Mouse (Mus musculus) midbrain, postnatal 0 days (tissue): ENCODE data around the gene Adgrl3. TPM values are rescaled to one million over a fixed set of nuclear protein-coding genes. Genes with fewer than 3 reads are reported as not detected.

Experiments used
- ATAC-seq: fragments of 200-750 bp; cut with Nextera tagmentation; 2 replicates; pipeline ENCODE4 v1.8.0; 2017; ENCODE audit warnings: moderate number of reproducible peaks, mild to moderate bottlenecking, moderate TSS enrichment, moderate library complexity; ENCODE audit not compliant: low FRiP score
- DNase-seq: peaks from one replicate; pipeline ENCODE4 v3.0.0-alpha.2; 2015; ENCODE audit warnings: low spot score
- H3K27ac ChIP-seq: fragments of 300-500 bp; sonication (generic); 2 replicates; pipeline ENCODE4 v1.5.1; 2014; ENCODE audit warnings: low read depth, mild to moderate bottlenecking, low read length, mixed read lengths
- H3K27me3 ChIP-seq: fragments of 300-500 bp; sonication (generic); 2 replicates; pipeline ENCODE4 v1.6.1; 2014; ENCODE audit warnings: low read length, control low read depth, mixed read lengths; ENCODE audit not compliant: insufficient read depth
- H3K36me3 ChIP-seq: fragments of 300-500 bp; sonication (generic); 2 replicates; pipeline ENCODE4 v1.6.1; 2014; ENCODE audit warnings: low read length, control low read depth, mixed read lengths; ENCODE audit not compliant: insufficient read depth
- H3K4me1 ChIP-seq: fragments of 300-500 bp; sonication (generic); 2 replicates; pipeline ENCODE4 v1.6.1; 2014; ENCODE audit warnings: mild to moderate bottlenecking, control low read depth, antibody characterized with exemption, low read length, mixed read lengths; ENCODE audit not compliant: insufficient read depth
- H3K4me2 ChIP-seq: fragments of 300-500 bp; sonication (generic); 2 replicates; pipeline ENCODE4 v1.6.1; 2014; ENCODE audit warnings: low read depth, mild to moderate bottlenecking, low read length, mixed read lengths; ENCODE audit not compliant: poor library complexity, severe bottlenecking
- H3K4me3 ChIP-seq: fragments of 300-500 bp; sonication (generic); 2 replicates; pipeline ENCODE4 v1.5.1; 2014; ENCODE audit warnings: low read depth, mild to moderate bottlenecking, low read length, moderate library complexity
- H3K9ac ChIP-seq: fragments of 300-500 bp; sonication (generic); replicated peaks from 2 replicates; pipeline ENCODE4 v1.6.1; 2014; ENCODE audit warnings: mild to moderate bottlenecking, low read length, moderate library complexity, mixed read lengths; ENCODE audit not compliant: poor library complexity, severe bottlenecking
- H3K9me3 ChIP-seq: fragments of 300-500 bp; sonication (generic); 2 replicates; pipeline ENCODE4 v1.6.1; 2016; ENCODE audit warnings: low read length, control low read depth
- CTCF ChIP-seq: IDR thresholded peaks from 2 replicates; pipeline ENCODE4 v1.5.1; 2016; ENCODE audit warnings: antibody characterized with exemption, mild to moderate bottlenecking
- WGBS: fragments of 180-500 bp; shearing (Covaris S2); extraction: QIAGEN DNeasy Blood & Tissue Kit; methylation state at CpG from one replicate; pipeline ENCODE4 v1.1.7; 2014; 5-methylcytosine and 5-hydroxymethylcytosine counted together
- polyA plus RNA-seq: library from polyadenylated mRNA; unstranded; fragments of >200 nt; fragmentation: Nextera tagmentation; extraction: Ambion mirVana; gene quantifications from 2 replicates; pipeline ENCODE4 v1.2.1, GENCODE M21; 2015
- total RNA-seq: library from RNA; depleted of rRNA; stranded (reverse); fragments of >200 nt; gene quantifications from 2 replicates; pipeline ENCODE4 v1.2.3, GENCODE M21; 2014

Gene Adgrl3
- total and polyA plus RNA-seq, 2 experiments from 2014 or later, result 57.2 to 338 TPM

DNA sequence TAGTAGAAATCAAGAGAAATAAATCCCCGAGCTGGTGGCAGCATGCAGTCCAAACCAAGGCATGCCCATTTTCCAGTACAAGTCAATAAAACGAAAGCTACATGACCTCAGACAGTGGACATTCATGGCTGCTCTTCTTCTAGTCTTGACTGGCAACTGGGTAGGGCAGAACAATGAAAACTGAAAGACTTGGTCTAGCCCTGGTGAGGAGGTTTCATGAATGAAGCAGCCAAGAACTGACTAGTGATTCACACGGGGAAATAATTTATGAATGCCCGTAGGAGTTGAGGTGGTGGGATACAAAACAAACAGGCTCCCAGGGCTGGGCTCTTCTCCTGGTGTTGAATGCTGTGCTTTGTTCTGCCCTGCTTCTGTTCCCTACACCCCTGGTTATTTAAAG, 34.7 kb downstream of the Adgrl3 start:
- H3K4me1 ChIP-seq, result 0 out of 2 replicates have a peak, but pooled peaks cover 2% of the 10 kb centered on the region
- no peak overlapping the region for H3K4me3 ChIP-seq
- no peak for DNase-seq

GRCm38 (mm10) chr5:81055253-81055652, 35.3 kb downstream of the Adgrl3 start:
- H3K36me3 ChIP-seq, result no peaks in the 10 kb centered on the region
- H3K9me3 ChIP-seq, result no peaks in the 10 kb centered on the region

More for the DNA sequence above, 34.7 kb downstream of the Adgrl3 start:
- no peak for ATAC-seq
- Histone ChIP-seq H3K36me3 (no peaks in the 10 kb centered on the region), H3K27ac (no peak overlapping the region), H3K9ac (no peak overlapping the region), H3K27me3 (no peaks in the 10 kb centered on the region), H3K9me3 (no peaks in the 10 kb centered on the region), H3K4me2 (no peak overlapping the region)
- 71% methylated on average over 4 of the region's 4 CpGs for WGBS
- no peak for TF ChIP-seq CTCF

GRCm38 (mm10) chr5:81058122-81058521, 38.2 kb downstream of the Adgrl3 start:
- DNase-seq, result no peak
- Histone ChIP-seq H3K4me3 (no peak overlapping the region), H3K27me3 (no peaks in the 10 kb centered on the region), H3K27ac (no peak overlapping the region), H3K9ac (no peak overlapping the region), H3K4me2 (no peak overlapping the region), H3K9me3 (no peaks in the 10 kb centered on the region), H3K36me3 (no peaks in the 10 kb centered on the region), H3K4me1 (peaks cover 10% of the 10 kb centered on the region; the same call in 1 of the 2 replicates)
- whole genome bisulfite sequencing, result 87% methylated on average over 2 of the region's 2 CpGs
- ATAC-seq, result no peak
- no peak for TF ChIP-seq CTCF

More at GRCm38 (mm10) chr5:81055253-81055652, 35.3 kb downstream of the Adgrl3 start:
- Histone ChIP-seq H3K27ac (no peak overlapping the region), H3K4me1 (0 out of 2 replicates have a peak, but pooled peaks cover 2% of the 10 kb centered on the region), H3K4me2 (no peak overlapping the region), H3K27me3 (no peaks in the 10 kb centered on the region), H3K9ac (no peak overlapping the region), H3K4me3 (no peak overlapping the region)
- DNase-seq (no peak), ATAC-seq (no peak)
- WGBS, result 87% methylated on average over 2 of the region's 2 CpGs
- TF ChIP-seq CTCF, result no peak

DNA sequence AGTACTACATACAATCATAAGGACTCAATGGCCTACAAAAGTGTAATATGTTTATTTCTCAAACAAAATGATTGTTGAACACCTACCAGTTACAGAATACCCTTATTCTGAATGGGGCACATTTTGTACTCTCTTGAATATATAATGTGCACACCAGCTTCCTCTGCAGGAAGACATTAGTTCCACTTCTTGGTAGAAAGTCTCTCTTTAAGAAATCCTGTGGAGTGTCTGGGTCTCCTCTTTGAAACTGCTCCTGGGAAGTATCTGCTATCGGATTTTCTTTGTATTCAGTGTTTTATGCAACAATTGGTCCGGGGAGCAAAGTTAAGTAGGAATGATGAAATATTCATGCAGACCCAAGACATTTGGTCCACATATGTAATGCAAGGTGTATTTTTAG, 41.0 kb downstream of the Adgrl3 start:
- no peaks in the 10 kb centered on the region for H3K9me3 ChIP-seq
- peaks cover 8% of the 10 kb centered on the region; the same call in 1 of the 2 replicates for H3K4me1 ChIP-seq
- no peaks in the 10 kb centered on the region for H3K27me3 ChIP-seq
- H3K9ac ChIP-seq, result no peak overlapping the region
- H3K27ac ChIP-seq, result no peak overlapping the region
- WGBS, result 10% methylated on average over 2 of the region's 2 CpGs
- H3K4me2 ChIP-seq, result no peak overlapping the region
- no peaks in the 10 kb centered on the region for H3K36me3 ChIP-seq
- DNase-seq, result no peak
- TF ChIP-seq CTCF, result no peak
- ATAC-seq, result no peak
- no peak overlapping the region for H3K4me3 ChIP-seq

DNA sequence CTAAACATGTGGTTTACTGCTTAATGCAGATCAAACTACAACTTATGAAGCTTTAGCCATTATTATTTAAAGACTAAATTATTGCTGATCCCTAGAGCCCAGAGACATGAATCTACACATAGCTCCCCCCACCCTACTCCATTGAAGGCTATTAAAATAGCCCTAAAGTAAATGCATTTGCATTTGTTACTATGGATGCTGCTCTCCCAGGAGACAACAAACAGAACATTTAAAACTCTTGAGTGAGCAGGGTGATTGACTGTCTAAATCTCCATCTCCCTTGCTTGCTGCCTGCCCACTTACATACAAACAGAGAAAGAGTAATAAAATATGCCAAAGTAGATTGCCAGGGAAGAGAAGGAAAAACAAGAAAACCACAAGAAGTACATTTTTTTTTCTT, 41.4 kb downstream of the Adgrl3 start:
- H3K27ac ChIP-seq, result no peak overlapping the region
- ATAC-seq (no peak), DNase-seq (no peak)
- H3K36me3 ChIP-seq, result no peaks in the 10 kb centered on the region
- no peak overlapping the region for H3K4me2 ChIP-seq
- H3K4me1 ChIP-seq, result peaks cover 8% of the 10 kb centered on the region; the same call in 1 of the 2 replicates
- no peak overlapping the region for H3K4me3 ChIP-seq
- H3K9ac ChIP-seq, result no peak overlapping the region
- no peaks in the 10 kb centered on the region for H3K27me3 ChIP-seq
- no peak for TF ChIP-seq CTCF
- no peaks in the 10 kb centered on the region for H3K9me3 ChIP-seq

DNA sequence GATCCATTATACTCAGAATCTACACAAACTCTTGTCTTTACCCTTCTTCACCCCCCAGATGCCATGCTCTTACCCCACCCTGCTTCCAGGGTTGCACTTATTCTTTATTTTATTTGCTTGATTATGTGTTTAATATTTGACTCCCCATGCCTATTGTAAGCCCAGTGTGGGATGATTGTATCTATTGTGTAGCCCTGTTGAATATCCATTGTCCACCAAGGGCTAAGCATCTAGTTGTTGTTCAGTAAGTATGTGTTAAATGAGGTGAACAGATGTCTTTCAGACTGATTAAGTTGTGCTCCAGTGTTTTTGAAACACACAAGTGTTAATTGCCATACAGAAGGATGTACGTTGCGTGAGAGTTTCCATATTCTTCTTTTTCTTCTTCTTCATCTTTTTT, 44.1 kb downstream of the Adgrl3 start:
- Histone ChIP-seq H3K9ac (no peak overlapping the region), H3K27me3 (no peaks in the 10 kb centered on the region), H3K27ac (no peak overlapping the region), H3K36me3 (no peaks in the 10 kb centered on the region), H3K9me3 (no peaks in the 10 kb centered on the region), H3K4me3 (no peak overlapping the region), H3K4me1 (peaks cover 8% of the 10 kb centered on the region; the same call in 1 of the 2 replicates), H3K4me2 (no peak overlapping the region)
- WGBS, result 86% methylated on average over 2 of the region's 2 CpGs
- DNase-seq, result no peak
- no peak for ATAC-seq
- TF ChIP-seq CTCF, result no peak
